Mouse (Mus musculus) induced T-regulatory cell, adult 2 months (primary cell): ENCODE measurements around the gene Olfr419.

Experiments used
- DNase-seq: peaks from one replicate; pipeline ENCODE4 v3.0.0-alpha.2; 2012; ENCODE audit warnings: low read depth

Olfr419 gene

DNA sequence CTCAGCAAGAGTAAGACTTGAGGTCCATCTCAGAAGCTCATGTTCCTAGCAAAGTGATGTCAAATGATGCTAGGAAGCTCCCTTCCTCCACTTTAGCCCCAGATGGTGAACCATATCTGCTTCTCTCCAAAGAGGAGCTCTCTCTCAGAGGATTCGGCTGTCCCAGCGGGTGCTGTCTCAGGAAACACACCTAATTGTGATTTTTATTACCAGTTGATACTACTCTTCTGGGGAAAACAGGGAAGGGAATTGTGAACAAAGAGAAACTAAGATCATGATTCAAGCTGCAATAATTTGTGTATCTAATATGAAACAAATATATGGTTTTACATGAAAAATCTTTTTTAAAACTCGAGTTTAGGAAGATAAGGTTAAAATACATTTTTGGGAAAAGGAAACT is at the start of gene Olfr419:
Gene Olfr419, minus strand, starts transcription at position 101 of the 400 bp plus-strand sequence.
- no peak for DNase-seq

DNA sequence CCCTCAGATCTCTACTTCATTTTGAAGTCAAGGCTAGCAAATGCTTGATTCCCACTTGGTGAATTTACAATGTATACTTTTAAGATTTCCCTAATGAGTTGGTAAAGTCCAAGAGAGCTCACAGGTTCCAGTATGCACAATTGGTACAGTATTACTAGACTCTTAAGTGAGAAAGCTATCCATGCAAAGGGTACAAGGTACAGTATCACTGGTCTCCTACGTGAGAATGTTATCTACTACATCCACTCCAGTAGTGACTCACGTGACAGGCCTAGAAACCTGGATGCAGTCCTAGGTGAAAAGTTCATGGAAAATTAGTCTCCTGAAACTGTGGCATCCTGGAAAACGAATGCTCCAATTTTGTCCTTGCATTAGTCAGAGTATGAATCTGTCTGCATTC is 18.8 kb upstream of the Olfr419 start:
- no peak for DNase-seq

DNA sequence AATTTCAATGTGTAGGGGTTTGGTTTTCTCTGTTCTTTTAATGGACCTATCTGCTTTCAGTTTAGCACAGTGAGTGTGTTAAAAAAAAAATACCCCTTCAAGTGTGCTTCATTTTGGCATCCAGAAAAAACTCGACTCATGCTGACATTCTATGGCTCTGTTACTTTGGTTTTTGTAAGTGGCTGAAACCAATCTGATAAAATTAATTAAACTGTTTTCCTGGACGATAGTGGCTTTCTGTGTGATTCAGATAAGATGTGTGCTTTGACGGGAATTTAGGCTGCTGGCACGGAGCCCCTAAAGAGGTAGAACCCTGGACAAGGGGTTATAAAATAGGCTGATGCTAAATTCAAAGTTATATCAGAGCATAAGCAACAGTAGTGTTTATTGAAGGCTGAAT is 17.3 kb upstream of the Olfr419 start:
- no peak for DNase-seq

DNA sequence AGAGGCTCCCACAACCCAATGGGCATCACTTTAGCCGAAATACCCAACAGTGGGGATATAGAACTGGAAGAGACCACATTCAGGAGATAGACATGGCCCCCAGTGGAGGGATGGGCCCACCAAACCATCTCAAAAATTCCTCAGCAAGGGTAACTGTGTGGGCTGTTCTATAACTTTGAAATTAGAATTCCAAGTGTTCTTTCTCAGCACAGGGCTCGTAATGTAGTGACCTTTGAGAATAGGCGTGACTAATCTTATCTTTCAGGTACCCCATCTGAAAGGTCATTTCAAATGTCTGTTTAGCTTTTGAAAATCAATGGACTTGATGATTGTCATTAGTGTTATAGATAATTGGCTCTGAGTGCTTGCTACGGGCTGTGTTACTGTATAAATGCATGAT is 16.0 kb upstream of the Olfr419 start:
- no peak for DNase-seq

DNA sequence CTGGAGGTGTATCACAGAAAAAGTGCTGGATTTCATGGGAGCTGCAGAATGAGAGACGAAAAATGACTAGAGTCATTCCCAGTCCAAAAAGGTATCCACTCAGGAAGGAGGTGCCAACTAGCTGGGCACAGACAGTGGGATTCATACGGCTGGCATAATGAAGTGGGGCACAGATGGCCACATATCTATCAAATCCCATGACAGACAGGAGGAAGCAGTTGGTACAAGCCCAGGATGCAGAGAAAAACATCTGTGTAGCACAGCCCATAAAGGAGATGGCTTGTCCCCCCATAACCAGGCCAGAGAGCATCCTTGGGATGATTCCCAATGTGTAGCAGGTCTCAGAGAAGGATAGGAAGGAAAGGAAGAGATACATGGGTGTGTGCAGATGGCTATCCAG is 1.5 kb downstream of the Olfr419 start:
- no peak for DNase-seq

DNA sequence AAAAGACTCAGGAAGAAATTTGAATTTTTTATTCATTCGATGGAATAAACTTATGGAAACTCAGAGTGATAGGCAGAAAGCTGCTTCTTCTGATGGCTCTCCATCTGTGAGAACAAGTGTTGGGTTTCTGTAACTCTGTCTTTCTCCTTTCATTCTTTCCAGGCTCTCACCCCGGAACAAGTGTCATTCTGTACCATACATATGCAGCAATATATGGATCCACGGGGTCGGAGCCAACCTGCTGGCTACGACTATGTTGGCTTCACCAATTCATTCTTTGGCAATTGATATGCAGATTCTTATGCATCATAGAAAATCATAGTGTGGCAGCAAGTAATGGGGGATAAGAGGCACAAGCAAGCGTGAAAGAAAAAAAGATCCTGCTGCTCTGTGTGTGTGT is 4.7 kb downstream of the Olfr419 start:
- no peak for DNase-seq

DNA sequence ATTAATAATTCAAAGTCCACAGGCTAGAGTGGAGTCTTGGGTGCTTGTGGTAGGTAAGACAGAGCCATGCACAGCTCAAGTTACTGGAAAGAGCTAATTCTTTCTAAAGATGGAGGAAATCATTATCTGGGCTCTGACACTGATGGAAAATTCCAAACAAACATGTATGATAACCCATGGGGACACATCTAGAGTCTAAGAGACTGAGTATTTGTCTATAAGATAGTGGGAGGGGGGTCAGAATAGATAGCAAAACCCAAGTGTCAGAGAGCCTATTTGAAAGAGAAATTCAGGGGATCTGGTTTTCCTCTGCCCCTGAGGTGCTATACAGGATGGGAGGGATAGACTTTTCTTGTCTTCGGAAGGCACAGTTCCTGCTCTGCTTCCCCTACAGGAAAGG is 5.8 kb downstream of the Olfr419 start:
- no peak for DNase-seq

DNA sequence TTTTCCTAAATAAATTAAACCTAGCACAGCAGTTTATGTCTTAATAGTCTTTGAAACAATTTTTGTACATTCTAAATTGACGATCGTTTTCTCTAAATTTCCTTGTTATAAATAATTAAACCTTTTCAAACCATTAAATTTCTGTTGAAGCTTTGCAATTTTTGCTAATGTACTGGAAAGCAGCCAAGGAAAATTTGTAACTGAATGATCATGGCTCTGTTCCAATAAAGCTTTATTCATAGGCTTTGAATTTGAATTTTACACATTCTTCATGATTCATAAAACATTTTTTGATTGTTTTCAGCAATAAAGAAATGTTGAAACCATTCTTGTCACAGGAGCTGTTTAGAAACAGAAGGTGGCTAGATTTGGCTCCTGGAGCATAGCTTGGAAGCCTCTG is 7.2 kb downstream of the Olfr419 start:
- DNase-seq = no peak

DNA sequence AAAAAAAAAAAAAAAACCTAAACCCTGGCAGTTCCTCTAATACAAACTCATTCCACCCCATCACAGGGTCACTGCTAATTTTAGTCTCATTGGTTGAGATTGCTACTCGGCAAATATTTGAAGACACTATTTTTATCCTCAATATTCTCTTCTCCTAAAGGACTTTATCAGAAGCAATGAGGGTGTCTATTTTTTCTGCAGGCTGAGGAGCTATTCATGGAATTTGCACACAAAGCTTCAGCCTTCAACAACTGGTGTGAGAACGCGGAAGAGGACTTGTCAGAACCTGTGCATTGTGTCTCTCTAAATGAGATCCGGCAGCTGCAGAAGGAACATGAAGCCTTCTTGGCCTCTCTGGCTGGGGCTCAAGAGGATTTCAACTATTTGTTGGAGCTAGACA is 11.9 kb downstream of the Olfr419 start:
- DNase-seq = no peak

DNA sequence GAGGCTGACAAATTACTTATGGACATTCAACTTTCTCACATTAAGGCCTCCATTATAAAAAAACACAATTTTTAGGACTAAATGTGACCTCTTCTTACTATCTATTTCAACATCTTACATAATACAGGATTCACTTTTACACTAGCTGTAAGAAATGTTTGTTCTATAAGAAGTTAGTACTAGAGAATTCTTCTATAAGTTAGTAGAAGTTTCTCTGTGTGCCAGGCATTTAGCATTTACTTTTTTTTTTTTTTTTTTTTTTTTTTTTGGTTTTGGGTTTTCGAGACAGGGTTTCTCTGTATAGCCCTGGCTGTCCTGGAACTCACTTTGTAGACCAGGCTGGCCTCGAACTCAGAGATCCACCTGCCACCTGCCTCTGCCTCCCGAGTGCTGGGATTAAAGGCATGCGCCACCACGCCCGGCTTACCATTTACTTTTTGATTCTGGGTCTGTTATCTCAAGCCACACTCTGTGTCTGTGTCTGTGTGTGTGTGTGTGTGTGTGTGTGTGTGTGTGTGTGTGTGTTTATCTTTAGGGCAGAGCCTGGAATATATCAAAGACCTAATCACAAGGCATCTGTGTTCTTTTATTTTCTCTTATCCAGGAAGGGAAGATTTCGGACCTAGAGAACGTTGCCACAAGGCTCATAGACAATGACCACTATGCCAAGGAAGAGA is 35.2 kb downstream of the Olfr419 start:
- DNase-seq = no peak

DNA sequence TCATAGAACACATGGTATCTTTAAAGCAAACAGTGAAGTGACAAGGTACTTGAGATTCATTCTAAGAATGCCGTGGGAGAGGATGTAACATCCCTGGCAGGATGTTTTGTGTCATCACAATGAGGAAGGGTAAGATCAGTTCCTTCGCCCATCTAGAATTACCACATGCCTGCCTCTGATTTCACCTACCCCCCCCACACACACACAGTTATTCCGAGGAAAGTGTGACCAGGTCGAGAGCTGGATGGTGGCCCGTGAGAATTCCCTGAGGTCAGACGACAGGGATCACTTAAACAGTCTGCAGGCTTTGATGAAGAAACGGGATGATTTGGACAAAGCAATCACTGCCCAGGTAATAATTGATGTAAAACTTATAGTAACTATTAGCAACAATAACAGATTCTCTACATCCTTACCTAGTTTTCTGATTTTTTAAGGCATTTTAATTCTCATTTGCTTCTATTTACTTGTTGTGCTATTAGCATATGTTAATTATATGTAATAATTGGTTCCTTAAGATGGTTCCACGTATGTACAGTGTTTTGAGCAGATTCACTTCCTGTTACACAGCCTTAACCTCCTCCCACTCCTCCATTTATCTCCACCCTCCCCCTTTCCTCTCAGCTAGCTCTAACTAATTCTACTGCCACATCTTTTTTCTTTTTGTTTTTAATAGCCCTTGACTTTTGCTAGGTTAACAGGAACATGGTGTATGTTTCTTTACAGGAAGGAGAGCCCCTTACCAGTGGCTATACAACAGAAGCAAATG is 36.4 kb downstream of the Olfr419 start:
- DNase-seq = no peak

DNA sequence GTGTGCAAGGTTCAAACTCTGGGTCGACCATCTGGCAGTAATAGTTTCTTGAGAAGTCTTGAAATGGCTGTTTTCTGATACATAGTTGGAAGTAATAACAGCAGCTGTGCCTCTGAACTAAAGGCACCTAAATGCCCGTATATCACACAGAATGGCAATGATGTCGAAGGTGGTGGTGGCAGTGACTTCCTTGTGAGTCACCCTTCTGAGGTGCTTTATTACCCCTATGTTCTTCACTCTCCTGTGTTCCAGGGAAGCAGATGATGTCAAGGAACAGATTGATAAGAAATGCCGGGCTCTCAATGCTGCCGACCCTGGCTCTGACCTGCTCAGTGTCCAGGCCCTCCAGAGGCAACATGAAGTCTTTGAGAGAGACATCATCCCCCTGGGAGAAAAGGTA is 39.6 kb downstream of the Olfr419 start:
- no peak for DNase-seq

DNA sequence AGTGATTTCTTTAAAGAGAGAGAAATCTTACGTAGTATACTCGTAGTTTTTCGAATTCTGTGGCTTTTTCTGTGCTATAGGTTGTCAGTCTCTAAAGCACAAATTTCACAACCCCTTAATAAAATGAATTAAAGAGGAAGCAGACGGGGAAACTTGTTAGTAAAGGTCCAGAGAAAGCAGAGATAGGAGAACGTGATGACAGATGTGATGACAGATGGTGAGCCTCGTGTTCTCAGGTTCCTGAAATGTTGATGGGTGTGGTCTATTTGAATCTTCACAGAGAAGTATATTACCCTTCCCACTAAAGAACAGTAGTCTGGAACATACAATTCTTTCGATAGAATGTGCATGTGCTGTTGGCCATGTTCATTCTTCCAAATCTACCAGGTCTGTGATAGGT is 47.2 kb downstream of the Olfr419 start:
- no peak for DNase-seq
